ENCODE assay signal across 18 mouse cellular contexts in the genomic region with DNA sequence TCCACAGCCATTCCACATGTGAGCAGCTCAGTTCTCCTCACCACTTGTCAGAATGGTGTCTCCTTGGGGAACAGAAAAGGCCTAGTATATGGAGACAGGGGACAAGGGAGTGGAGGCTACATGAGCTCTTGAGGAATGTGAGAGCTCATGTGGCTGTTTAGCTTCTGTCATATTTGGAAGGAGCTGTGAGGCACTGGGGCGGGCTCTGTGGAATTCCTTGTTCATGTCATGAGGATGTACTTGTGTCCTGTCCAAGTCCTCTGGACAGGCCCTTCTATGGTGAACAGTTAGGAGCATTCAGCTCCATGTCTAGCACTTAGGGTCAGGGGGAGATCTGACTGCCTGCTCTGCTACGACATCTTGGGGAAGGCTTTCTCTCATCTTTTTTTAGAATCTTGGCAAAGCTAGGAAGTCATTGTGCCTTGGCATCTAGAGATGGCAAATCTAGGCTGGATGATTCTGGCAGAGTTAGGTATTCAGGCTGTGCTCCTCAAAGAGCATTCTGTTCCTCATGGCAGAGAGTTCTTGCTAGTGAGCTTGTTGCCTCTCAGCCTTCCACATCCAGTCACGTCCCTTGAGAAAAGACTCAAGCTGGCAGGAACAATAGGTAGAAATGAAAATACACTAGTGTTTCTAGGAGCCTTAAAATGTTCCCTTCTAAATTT. TPM values are rescaled to one million over a fixed set of nuclear protein-coding genes. Genes with fewer than 3 reads are reported as not detected.
A peak's percentile ranks its signal among the peaks of the same experiment; 100 is the strongest.
DNase-seq lines count a peak whose midpoint lies in the region; ATAC-seq and TF ChIP-seq lines count a peak whose summit lies in the region.
"Had no signal": no experiment of that assay in that cellular context is flagged by ENCODE, and none has a peak within 500 bp of the region (broad histone marks: within the 10 kb centered on the region; RNA-seq: fewer than 3 reads in every experiment).

No protein-coding gene starts in this region.

- no peak overlapping the region for H3K9ac ChIP-seq in heart, postnatal 0 days (replicated peaks; ENCODE audit: low read depth, low read length)
- H3K9ac ChIP-seq in liver, embryonic 12.5 days = no peak overlapping the region
- H3K9ac ChIP-seq: embryonic facial prominence, embryonic 12.5 days; neural tube, embryonic 13.5 days had no signal

- no peaks in the 10 kb centered on the region; the same call in 1 of the 2 replicates for H3K4me1 ChIP-seq in cortical plate, adult 2 months (ENCODE audit: control insufficient read depth, insufficient read depth, low read length)
- H3K4me1 ChIP-seq in heart, postnatal 0 days (ENCODE audit: control insufficient read depth, insufficient read depth) = peaks cover 36% of the 10 kb centered on the region
- H3K4me1 ChIP-seq in liver, embryonic 12.5 days = peaks cover 74% of the 10 kb centered on the region
- H3K4me1 ChIP-seq: embryonic facial prominence, embryonic 12.5 days; hindbrain, embryonic 10.5 days; neural tube, embryonic 13.5 days had no signal

- DNase-seq in cerebellum, adult 11-12 months = peak; percentile 58
- DNase-seq in cerebellum, postnatal 4 days (ENCODE audit: low spot score in 2 of 2) = no peak
- peak; percentile 31 for DNase-seq in layer of hippocampus, adult 9-11 months
- DNase-seq in layer of hippocampus, adult 8-10 months (ENCODE audit: low spot score in 2 of 2) = no peak
- peak; percentile 65 for DNase-seq in heart, postnatal 0 days (ENCODE audit: low spot score)
- DNase-seq in retina, postnatal 1 day = no peak
- DNase-seq: adrenal gland, adult 8-10 months; gastrocnemius, adult 2 months; kidney, postnatal 25 days; lung, adult 18-20 months; spleen, adult 18-20 months had no signal

- H3K4me3 ChIP-seq in cortical plate, adult 2 months (ENCODE audit: insufficient read depth, low read length) = no peak overlapping the region
- no peak overlapping the region for H3K4me3 ChIP-seq in heart, postnatal 0 days (ENCODE audit: low read depth, low read length)
- no peak overlapping the region for H3K4me3 ChIP-seq in liver, embryonic 12.5 days
- H3K4me3 ChIP-seq: embryonic facial prominence, embryonic 12.5 days; gastrocnemius, adult 2 months; hindbrain, embryonic 10.5 days; neural tube, embryonic 13.5 days had no signal

- ATAC-seq in heart, postnatal 0 days (ENCODE audit: insufficient read depth, low read depth) = peak; percentile 85
- no peak for ATAC-seq in liver, embryonic 12.5 days
- ATAC-seq: inflammation-experienced regulatory T-cells, adult 6 months; midbrain, embryonic 16.5 days had no signal

- no peaks in the 10 kb centered on the region for H3K27me3 ChIP-seq in heart, postnatal 0 days (ENCODE audit: control insufficient read depth, insufficient read depth, low read length)
- no peaks in the 10 kb centered on the region for H3K27me3 ChIP-seq in liver, embryonic 12.5 days (replicated peaks)
- H3K27me3 ChIP-seq: embryonic facial prominence, embryonic 12.5 days; neural tube, embryonic 13.5 days had no signal

- 34% methylated on average over 3 of the region's 3 CpGs for WGBS in heart, postnatal 0 days
- 88% methylated on average over 3 of the region's 3 CpGs for WGBS in liver, embryonic 12.5 days (ENCODE audit: insufficient replicate concordance)

- no peak overlapping the region for H3K4me2 ChIP-seq in heart, postnatal 0 days (ENCODE audit: low read depth, low read length)
- H3K4me2 ChIP-seq in liver, embryonic 12.5 days = no peak overlapping the region
- H3K4me2 ChIP-seq: embryonic facial prominence, embryonic 12.5 days; neural tube, embryonic 13.5 days had no signal

- TF ChIP-seq EP300 in heart, postnatal 0 days (IDR thresholded peaks at IDR 0.05; ENCODE audit: low read depth) = no peak; the same call in 1 of the 2 replicates

- peak overlapping the region; percentile 60; the same call in 1 of the 2 replicates for H3K27ac ChIP-seq in cortical plate, adult 2 months (ENCODE audit: insufficient read depth, low read length)
- peak overlapping the region; percentile 84 for H3K27ac ChIP-seq in heart, postnatal 0 days (ENCODE audit: low read depth)
- no peak overlapping the region for H3K27ac ChIP-seq in liver, embryonic 12.5 days
- H3K27ac ChIP-seq: embryonic facial prominence, embryonic 12.5 days; gastrocnemius, adult 2 months; hindbrain, embryonic 10.5 days; neural tube, embryonic 13.5 days had no signal

- no peaks in the 10 kb centered on the region for H3K36me3 ChIP-seq in heart, postnatal 0 days (replicated peaks; ENCODE audit: control insufficient read depth, insufficient read depth, low read length)
- H3K36me3 ChIP-seq in liver, embryonic 12.5 days = no peaks in the 10 kb centered on the region; the same call in 1 of the 2 replicates
- H3K36me3 ChIP-seq: embryonic facial prominence, embryonic 12.5 days; hindbrain, embryonic 10.5 days; neural tube, embryonic 13.5 days had no signal

- TF ChIP-seq POLR2A in cortical plate, adult 2 months (IDR thresholded peaks at IDR 0.05; ENCODE audit: extremely low read depth, insufficient read depth, low read length) = no peak

- TF ChIP-seq CTCF in cortical plate, adult 2 months (IDR thresholded peaks at IDR 0.05; ENCODE audit: extremely low read depth, insufficient read depth, low read length) = no peak
- TF ChIP-seq CTCF in heart, postnatal 0 days (IDR thresholded peaks at IDR 0.05; ENCODE audit: low read depth) = no peak

- H3K9me3 ChIP-seq in heart, postnatal 0 days (replicated peaks; ENCODE audit: control insufficient read depth, low read length) = no peaks in the 10 kb centered on the region
- no peaks in the 10 kb centered on the region for H3K9me3 ChIP-seq in liver, embryonic 12.5 days (replicated peaks)
- H3K9me3 ChIP-seq: embryonic facial prominence, embryonic 12.5 days; hindbrain, embryonic 10.5 days; neural tube, embryonic 13.5 days had no signal

RNA-seq across cellular contexts. Expression of gene Gatb, which starts 16.3 kb away (rescaled TPM):
- total RNA-seq in layer of hippocampus, adult 8-10 months (2022) = 10 to 100 TPM; 16.8 to 23.8 (median 23.4) TPM
- polyA plus RNA-seq in cortical plate, adult 2 months (2012; rRNA removed) = 16.2 and 18.6 TPM in 2 replicates
- total RNA-seq in heart, postnatal 0 days (2014; rRNA removed; ENCODE audit: low replicate concordance) = 27.9 and 123 TPM in 2 replicates
- 40.3 and 45.3 TPM in 2 replicates for polyA plus RNA-seq in heart, postnatal 0 days (2015; fragmentation: Nextera tagmentation; extraction: Ambion mirVana)
- 22.9 and 24.5 TPM in 2 replicates for polyA plus RNA-seq in liver, embryonic 12.5 days (2016; fragmentation: Nextera tagmentation; extraction: Ambion mirVana)

Comparison
In these comparisons a context has a peak if more than half of its experiments do, and no peak if none do; other contexts are left out.
1. DNase-seq: peak in cerebellum, adult 11-12 months (single experiment), layer of hippocampus, adult 9-11 months (single experiment) and heart, postnatal 0 days (single experiment); none in cerebellum, postnatal 4 days (0 of 2), layer of hippocampus, adult 8-10 months (0 of 2) and retina, postnatal 1 day (single experiment).